Mouse (Mus musculus) heart, embryonic 14.5 days (tissue): ENCODE data around the gene 2010111I01Rik. TPM values are rescaled to one million over a fixed set of nuclear protein-coding genes. Genes with fewer than 3 reads are reported as not detected.
"Not testable (repeated sequence)": the region's sequence is repeated elsewhere in the genome, so short reads cannot be mapped to it uniquely, and the experiment has no call there.

Source experiments
- ATAC-seq: fragments of 200-750 bp; cut with Nextera tagmentation; 2 replicates; pipeline ENCODE4 v1.8.0; 2017; ENCODE audit warnings: low read depth, moderate TSS enrichment; ENCODE audit not compliant: insufficient number of reproducible peaks, insufficient read depth, low FRiP score
- H3K27ac ChIP-seq, 2 experiments: fragments of 200-500 bp in 1 of 2; fragments of 300-500 bp in 1 of 2; sonication (generic) in 1 of 2; replicated peaks in 1 of 2; 2 replicates each; pipeline ENCODE4 v1.5.1; 2012 to 2014; ENCODE audit warnings: low read depth in 2 of 2, low read length in 2 of 2, control low read depth in 1 of 2, mild to moderate bottlenecking in 1 of 2, mixed read lengths in 1 of 2; ENCODE audit not compliant: control insufficient read depth in 1 of 2, insufficient read depth in 1 of 2
- H3K27me3 ChIP-seq: fragments of 300-500 bp; sonication (generic); 2 replicates; pipeline ENCODE4 v1.6.1; 2014; ENCODE audit warnings: mild to moderate bottlenecking, low read length, control low read depth; ENCODE audit not compliant: control insufficient read depth, insufficient read depth
- H3K36me3 ChIP-seq: fragments of 300-500 bp; sonication (generic); 2 replicates; pipeline ENCODE4 v1.6.1; 2014; ENCODE audit warnings: mild to moderate bottlenecking, control low read depth, low read length, mixed read lengths; ENCODE audit not compliant: control insufficient read depth, insufficient read depth
- H3K4me1 ChIP-seq, 2 experiments: fragments of 200-500 bp in 1 of 2; fragments of 300-500 bp in 1 of 2; sonication (generic) in 1 of 2; 2 replicates each; pipeline ENCODE4 v1.6.1; 2012 to 2014; ENCODE audit warnings: low read length in 2 of 2, control low read depth in 1 of 2, mixed read lengths in 1 of 2; ENCODE audit not compliant: control insufficient read depth in 2 of 2, insufficient read depth in 2 of 2
- H3K4me2 ChIP-seq: fragments of 300-500 bp; sonication (generic); 2 replicates; pipeline ENCODE4 v1.6.1; 2014; ENCODE audit warnings: mild to moderate bottlenecking, low read length
- H3K4me3 ChIP-seq, 2 experiments: fragments of 200-500 bp in 1 of 2; fragments of 300-500 bp in 1 of 2; sonication (generic) in 1 of 2; 2 replicates each; pipeline ENCODE4 v1.5.1; 2012 to 2014; ENCODE audit warnings: low read length in 2 of 2, mild to moderate bottlenecking in 2 of 2, control low read depth in 1 of 2, low read depth in 1 of 2, moderate library complexity in 1 of 2; ENCODE audit not compliant: control insufficient read depth in 1 of 2, insufficient read depth in 1 of 2
- H3K9ac ChIP-seq: fragments of 300-500 bp; sonication (generic); 2 replicates; pipeline ENCODE4 v1.6.1; 2014; ENCODE audit warnings: mild to moderate bottlenecking, low read length
- H3K9me3 ChIP-seq: fragments of 300-500 bp; sonication (generic); 2 replicates; pipeline ENCODE4 v1.6.1; 2016; ENCODE audit warnings: low read length, control low read depth; ENCODE audit not compliant: control insufficient read depth
- WGBS: fragments of 180-500 bp; shearing (Covaris S2); extraction: QIAGEN DNeasy Blood & Tissue Kit; methylation state at CpG from one replicate; pipeline ENCODE4 v1.1.7; 2014; 5-methylcytosine and 5-hydroxymethylcytosine counted together
- polyA plus RNA-seq: library from polyadenylated mRNA; unstranded; fragments of >200 nt; fragmentation: Nextera tagmentation; extraction: Ambion mirVana; gene quantifications from 2 replicates; pipeline ENCODE4 v1.2.1, GENCODE M21; 2014

The 2010111I01Rik gene
- polyA plus RNA-seq, 1 experiment from 2014 or later: 69.5 TPM

GRCm38 (mm10) chr13:63223026-63223770 lies 258.5 kb downstream of the 2010111I01Rik start:
- no peak overlapping the region for H3K9ac ChIP-seq
- no peak overlapping the region for H3K4me2 ChIP-seq
- no peaks in the 10 kb centered on the region for H3K36me3 ChIP-seq
- no peak for ATAC-seq
- H3K9me3 ChIP-seq: no peaks in the 10 kb centered on the region
- H3K27ac ChIP-seq: no peak overlapping the region
- no peaks in the 10 kb centered on the region for H3K4me1 ChIP-seq
- WGBS: 94% methylated on average over 7 of the region's 8 CpGs
- H3K4me3 ChIP-seq: no peak overlapping the region
- no peaks in the 10 kb centered on the region for H3K27me3 ChIP-seq

GRCm38 (mm10) chr13:63225796-63226583 lies 261.3 kb downstream of the 2010111I01Rik start:
- no peak overlapping the region for H3K4me2 ChIP-seq
- WGBS: 81% methylated on average over 8 of the region's 8 CpGs
- no peaks in the 10 kb centered on the region for H3K9me3 ChIP-seq
- peaks cover under 1 to 5% of the 10 kb centered on the region in 2 experiments for H3K4me1 ChIP-seq
- no peaks in the 10 kb centered on the region for H3K36me3 ChIP-seq
- no peak overlapping the region for H3K9ac ChIP-seq
- no peak overlapping the region for H3K4me3 ChIP-seq
- H3K27me3 ChIP-seq: no peaks in the 10 kb centered on the region
- H3K27ac ChIP-seq: no peak overlapping the region
- no peak for ATAC-seq

GRCm38 (mm10) chr13:63227785-63228184 lies 263.1 kb downstream of the 2010111I01Rik start:
- Histone ChIP-seq H3K27me3 (no peaks in the 10 kb centered on the region), H3K9ac (no peak overlapping the region), H3K4me1 (peaks cover 9 to 19% of the 10 kb centered on the region in 2 experiments), H3K27ac (no peak overlapping the region), H3K9me3 (no peaks in the 10 kb centered on the region), H3K4me2 (no peak overlapping the region), H3K4me3 (no peak overlapping the region), H3K36me3 (no peaks in the 10 kb centered on the region)
- 82% methylated on average over 3 of the region's 3 CpGs for WGBS
- no peak for ATAC-seq

GRCm38 (mm10) chr13:63230955-63231701 lies 266.4 kb downstream of the 2010111I01Rik start:
- Histone ChIP-seq H3K27ac (peak overlapping the region; percentile 79 to 89), H3K36me3 (no peaks in the 10 kb centered on the region), H3K9me3 (no peaks in the 10 kb centered on the region), H3K4me1 (peaks cover 10 to 19% of the 10 kb centered on the region in 2 experiments), H3K4me2 (no peak overlapping the region), H3K9ac (no peak overlapping the region), H3K27me3 (no peaks in the 10 kb centered on the region), H3K4me3 (no peak overlapping the region)
- ATAC-seq: peak; percentile 31; the same call in 1 of the 2 replicates
- WGBS: 27% methylated on average over 7 of the region's 7 CpGs

GRCm38 (mm10) chr13:63231702-63232070 lies 267.0 kb downstream of the 2010111I01Rik start:
- whole genome bisulfite sequencing: 16% methylated on average over 3 of the region's 3 CpGs
- no peak overlapping the region for H3K4me3 ChIP-seq
- peak overlapping the region; percentile 79 to 89 for H3K27ac ChIP-seq
- no peak overlapping the region for H3K4me2 ChIP-seq
- H3K9ac ChIP-seq: peak overlapping the region; percentile 41; the same call in 1 of the 2 replicates
- H3K4me1 ChIP-seq: peaks cover 10 to 19% of the 10 kb centered on the region in 2 experiments
- H3K27me3 ChIP-seq: no peaks in the 10 kb centered on the region
- peak; percentile 57 for ATAC-seq
- no peaks in the 10 kb centered on the region for H3K9me3 ChIP-seq
- H3K36me3 ChIP-seq: no peaks in the 10 kb centered on the region

- Histone ChIP-seq H3K9ac (no peak overlapping the region), H3K36me3 (no peaks in the 10 kb centered on the region), H3K27ac (peak overlapping the region; percentile 10 to 79; a peak in 1 of 4 replicates), H3K4me1 (peaks cover 10 to 19% of the 10 kb centered on the region in 2 experiments), H3K4me2 (no peak overlapping the region), H3K27me3 (no peaks in the 10 kb centered on the region), H3K4me3 (no peak overlapping the region), H3K9me3 (no peaks in the 10 kb centered on the region)
- ATAC-seq: no peak
- 82% methylated on average over 2 of the region's 2 CpGs for WGBS
Measured at GRCm38 (mm10) chr13:63232558-63232957, 267.9 kb downstream of the 2010111I01Rik start.

DNA sequence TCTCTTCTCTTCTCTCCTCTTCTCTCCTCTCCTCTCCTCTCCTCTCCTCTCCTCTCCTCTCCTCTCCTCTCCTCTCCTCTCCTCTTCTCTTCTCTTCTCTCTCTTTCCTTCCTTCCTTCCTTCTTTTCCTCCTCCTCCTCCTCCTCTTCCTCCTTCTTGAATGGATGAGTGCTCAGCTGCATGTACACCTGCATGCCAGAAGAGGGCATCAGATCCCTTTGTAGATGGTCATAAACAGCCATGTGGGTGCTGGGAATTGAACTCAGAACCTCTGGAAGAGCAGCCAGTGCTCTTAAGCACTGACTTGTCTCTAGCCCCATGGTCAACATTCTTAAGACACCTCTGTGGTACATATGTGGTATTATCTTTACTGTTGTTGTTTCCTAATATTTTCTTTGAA lies 269.8 kb downstream of the 2010111I01Rik start:
- not testable (repeated sequence) for H3K27me3 ChIP-seq, H3K9me3 ChIP-seq, H3K9ac ChIP-seq, ATAC-seq, H3K36me3 ChIP-seq, H3K4me2 ChIP-seq, H3K4me3 ChIP-seq, H3K27ac ChIP-seq
- peaks cover 12 to 25% of the 10 kb centered on the region in 2 experiments for H3K4me1 ChIP-seq
